8 mouse cellular contexts compared by ENCODE assay signal in genomic region chr11:44469646-44470431, GRCm38 (mm10). TPM values are rescaled to one million over a fixed set of nuclear protein-coding genes. Genes with fewer than 3 reads are reported as not detected.
A peak's percentile ranks its signal among the peaks of the same experiment; 100 is the strongest.
DNase-seq lines count a peak whose midpoint lies in the region; ATAC-seq lines count a peak whose summit lies in the region.

No protein-coding gene starts in this region.

- H3K4me1 ChIP-seq in heart, embryonic 10.5 days: peaks cover 15% of the 10 kb centered on the region; the same call in 1 of the 2 replicates
- H3K4me1 ChIP-seq in hindbrain, embryonic 14.5 days (replicated peaks; ENCODE audit: control insufficient read depth, insufficient read depth, low read length): peaks cover 15% of the 10 kb centered on the region
- peaks cover 20% of the 10 kb centered on the region for H3K4me1 ChIP-seq in megakaryocyte, embryonic 14.5 days

- H3K27me3 ChIP-seq in heart, embryonic 10.5 days (ENCODE audit: insufficient read depth, poor library complexity, severe bottlenecking): no peaks in the 10 kb centered on the region
- no peaks in the 10 kb centered on the region for H3K27me3 ChIP-seq in hindbrain, embryonic 14.5 days (ENCODE audit: control insufficient read depth, insufficient read depth, low read length)
- H3K27me3 ChIP-seq in megakaryocyte, embryonic 14.5 days (replicated peaks): peaks cover 9% of the 10 kb centered on the region

- peak overlapping the region; percentile 93 for H3K9ac ChIP-seq in hindbrain, embryonic 14.5 days

- intact Hi-C loops in heart, postnatal 10 days (cut with DNase I): loop anchor here (1.0 to 5.0 kb wide), 3 partner anchors 48 to 112 kb away; partner anchors contain the start of gene Rnf145

- peak; percentile 71 for ATAC-seq in hindbrain, embryonic 14.5 days (ENCODE audit: low FRiP score)

- H3K27ac ChIP-seq in heart, embryonic 10.5 days: peak overlapping the region; percentile 95
- H3K27ac ChIP-seq in hindbrain, embryonic 14.5 days: peak overlapping the region; percentile 88

- H3K4me2 ChIP-seq in hindbrain, embryonic 14.5 days (replicated peaks): peak overlapping the region; percentile 95

- WGBS in heart, embryonic 10.5 days: under 1% methylated on average over 59 of the region's 59 CpGs
- WGBS in hindbrain, embryonic 14.5 days: 1% methylated on average over 59 of the region's 59 CpGs

- DNase-seq in heart, embryonic 10.5 days (ENCODE audit: low spot score): peak; percentile 89
- DNase-seq in heart, postnatal 10 days: no peak
- peak; percentile 82 for DNase-seq in CD4-positive helper T cell, adult 2 months (ENCODE audit: low read depth, low spot score)
- peak; percentile 81 for DNase-seq in c-Kit-positive CD71-positive TER-119-negative erythroid progenitor cells, embryonic 14.5 days (ENCODE audit: low read depth)
- no peak for DNase-seq in hindbrain, embryonic 14.5 days (ENCODE audit: low spot score)
- no peak for DNase-seq in gastrocnemius, postnatal 4 days (ENCODE audit: low spot score in 2 of 2)
- DNase-seq in left cerebral cortex, adult 11 months (ENCODE audit: low spot score): no peak

- H3K4me3 ChIP-seq in heart, embryonic 10.5 days: peak overlapping the region; percentile 95
- peak overlapping the region; percentile 98 for H3K4me3 ChIP-seq in hindbrain, embryonic 14.5 days (replicated peaks; ENCODE audit: low read length)
- H3K4me3 ChIP-seq in megakaryocyte, embryonic 14.5 days (replicated peaks): peak overlapping the region; percentile 95

- H3K36me3 ChIP-seq in heart, embryonic 10.5 days: peaks cover 10% of the 10 kb centered on the region
- H3K36me3 ChIP-seq in hindbrain, embryonic 14.5 days (replicated peaks; ENCODE audit: control insufficient read depth, insufficient read depth): peaks cover 16% of the 10 kb centered on the region
- no peaks in the 10 kb centered on the region for H3K36me3 ChIP-seq in megakaryocyte, embryonic 14.5 days (replicated peaks; ENCODE audit: low read length)

- H3K9me3 ChIP-seq in heart, embryonic 10.5 days: no peaks in the 10 kb centered on the region
- H3K9me3 ChIP-seq in hindbrain, embryonic 14.5 days (ENCODE audit: control insufficient read depth, low read length): no peaks in the 10 kb centered on the region
- H3K9me3 ChIP-seq in megakaryocyte, embryonic 14.5 days: no peaks in the 10 kb centered on the region

RNA-seq across cellular contexts. Expression of gene Ublcp1, which starts 0.5 kb away (rescaled TPM):
- polyA plus RNA-seq in heart, embryonic 10.5 days (2016; fragmentation: Nextera tagmentation; extraction: Ambion mirVana): 56.8 and 67.8 TPM in 2 replicates
- 10 to 100 TPM; 36.6 to 40.9 TPM for total RNA-seq in heart, postnatal 10 days (2021)
- 62.1 and 65.9 TPM in 2 replicates for polyA plus RNA-seq in hindbrain, embryonic 14.5 days (2014; fragmentation: Nextera tagmentation; extraction: Ambion mirVana)
- 0.36 TPM in 1 of 2 replicates, not detected in the other for polyA plus RNA-seq in megakaryocyte, embryonic 14.5 days (2012; ENCODE audit: insufficient read depth, low replicate concordance)
- total RNA-seq in gastrocnemius, postnatal 4 days (2021): 10 to 100 TPM; 20.8 to 25.9 TPM

RNA-seq across cellular contexts. Expression of gene Rnf145, which starts 48.9 kb away (rescaled TPM):
- 59.8 and 82.1 TPM in 2 replicates for polyA plus RNA-seq in heart, embryonic 10.5 days (2016; fragmentation: Nextera tagmentation; extraction: Ambion mirVana)
- 10 to 100 TPM; 25.2 to 26.1 TPM for total RNA-seq in heart, postnatal 10 days (2021)
- 134 and 141 TPM in 2 replicates for polyA plus RNA-seq in hindbrain, embryonic 14.5 days (2014; fragmentation: Nextera tagmentation; extraction: Ambion mirVana)
- polyA plus RNA-seq in megakaryocyte, embryonic 14.5 days (2012; ENCODE audit: insufficient read depth, low replicate concordance): 13.9 and 33.4 TPM in 2 replicates
- total RNA-seq in gastrocnemius, postnatal 4 days (2021): 10 to 100 TPM; 30.6 to 32.2 TPM

Comparison
In these comparisons a context has a peak if more than half of its experiments do, and no peak if none do; other contexts are left out.
1. DNase-seq: peak in heart, embryonic 10.5 days (single experiment), CD4-positive helper T cell, adult 2 months (single experiment) and c-Kit-positive CD71-positive TER-119-negative erythroid progenitor cells, embryonic 14.5 days (single experiment); none in heart, postnatal 10 days (0 of 2), hindbrain, embryonic 14.5 days (single experiment), gastrocnemius, postnatal 4 days (0 of 2) and left cerebral cortex, adult 11 months (single experiment).
2. RNA of gene Ublcp1, which starts 0.5 kb away (polyA plus RNA-seq): 56.8 to 67.8 TPM in heart, embryonic 10.5 days and 62.1 to 65.9 TPM in hindbrain, embryonic 14.5 days; 0.36 TPM in megakaryocyte, embryonic 14.5 days; every median in the first group is over 10 times any median in the second.
3. Peak in every context shown above with its lines, with median percentiles within 50 percentile points of each other: H3K4me3 ChIP-seq.